Mouse (Mus musculus) ES-Bruce4 (cell line): Measurements from ENCODE around the gene Marveld3.

Experiments used
- CTCF ChIP-seq: IDR thresholded peaks from one replicate; pipeline ENCODE4 v1.8.1; 2011; ENCODE audit warnings: low read depth, low read length
- EP300 ChIP-seq: IDR thresholded peaks from 2 replicates; pipeline ENCODE4 v1.6.1; 2011; ENCODE audit warnings: low read depth, low read length; ENCODE audit not compliant: insufficient read depth
- POLR2A ChIP-seq: IDR thresholded peaks from one replicate; pipeline ENCODE4 v1.8.1; 2011; ENCODE audit warnings: low read length; ENCODE audit not compliant: insufficient read depth

- TF ChIP-seq CTCF (no peak), POLR2A (no peak), EP300 (no peak)
These were observed 47.0 kb upstream of the Marveld3 start for GRCm38 (mm10) chr8:110008995-110009446.
